Mouse (Mus musculus) testis, adult 2 months (tissue): Measurements from ENCODE around the gene Gm11011.

Source experiments
- CTCF ChIP-seq: fragments of 200-500 bp; IDR thresholded peaks from 2 replicates; pipeline ENCODE4 v1.5.1; 2012; ENCODE audit warnings: low read depth, mild to moderate bottlenecking, inconsistent platforms, low read length, moderate library complexity; ENCODE audit not compliant: control insufficient read depth, insufficient read depth, insufficient replicate concordance
- POLR2A ChIP-seq: fragments of 200-500 bp; IDR thresholded peaks from 2 replicates; pipeline ENCODE4 v1.6.1; 2012; ENCODE audit warnings: low read depth, mild to moderate bottlenecking, inconsistent platforms, low read length, moderate library complexity; ENCODE audit not compliant: control insufficient read depth

- TF ChIP-seq POLR2A (no peak), CTCF (no peak)
Measured at GRCm38 (mm10) chr2:169584745-169585456, 2.6 kb downstream of the Gm11011 start.
